Mouse (Mus musculus) embryonic facial prominence, embryonic 12.5 days (tissue): Measurements from ENCODE around the gene Usp13. TPM values are rescaled to one million over a fixed set of nuclear protein-coding genes. Genes with fewer than 3 reads are reported as not detected.

Source experiments
- ATAC-seq: fragments of 200-750 bp; cut with Nextera tagmentation; 2 replicates; pipeline ENCODE4 v1.8.0; 2017; ENCODE audit not compliant: insufficient number of reproducible peaks, insufficient read depth, low FRiP score, low TSS enrichment
- H3K27ac ChIP-seq: fragments of 300-500 bp; sonication (generic); 2 replicates; pipeline ENCODE4 v1.5.1; 2016; ENCODE audit warnings: mild to moderate bottlenecking
- H3K27me3 ChIP-seq: fragments of 300-500 bp; sonication (generic); 2 replicates; pipeline ENCODE4 v1.6.1; 2016; ENCODE audit warnings: mild to moderate bottlenecking, moderate library complexity
- H3K36me3 ChIP-seq: fragments of 300-500 bp; sonication (generic); 2 replicates; pipeline ENCODE4 v1.6.1; 2016; ENCODE audit warnings: mild to moderate bottlenecking
- H3K4me1 ChIP-seq: fragments of 300-500 bp; sonication (generic); 2 replicates; pipeline ENCODE4 v1.6.1; 2016
- H3K4me2 ChIP-seq: fragments of 300-500 bp; sonication (generic); replicated peaks from 2 replicates; pipeline ENCODE4 v1.6.1; 2016; ENCODE audit warnings: mild to moderate bottlenecking, moderate library complexity
- H3K4me3 ChIP-seq: fragments of 300-500 bp; sonication (generic); 2 replicates; pipeline ENCODE4 v1.5.1; 2016; ENCODE audit warnings: mild to moderate bottlenecking
- H3K9ac ChIP-seq: fragments of 300-500 bp; sonication (generic); 2 replicates; pipeline ENCODE4 v1.6.1; 2016; ENCODE audit warnings: mild to moderate bottlenecking, moderate library complexity
- H3K9me3 ChIP-seq: fragments of 300-500 bp; sonication (generic); 2 replicates; pipeline ENCODE4 v1.6.1; 2016; ENCODE audit warnings: mild to moderate bottlenecking, moderate library complexity
- WGBS: fragments of 180-500 bp; shearing (Covaris S2); methylation state at CpG from one replicate; pipeline ENCODE4 v1.1.7; 2016; 5-methylcytosine and 5-hydroxymethylcytosine counted together
- polyA plus RNA-seq: library from polyadenylated mRNA; unstranded; fragments of >200 nt; fragmentation: Nextera tagmentation; extraction: Ambion mirVana; gene quantifications from 2 replicates; pipeline ENCODE4 v1.2.1, GENCODE M21; 2016

Gene Usp13
- polyA plus RNA-seq, 1 experiment from 2014 or later = 8.6 TPM

DNA sequence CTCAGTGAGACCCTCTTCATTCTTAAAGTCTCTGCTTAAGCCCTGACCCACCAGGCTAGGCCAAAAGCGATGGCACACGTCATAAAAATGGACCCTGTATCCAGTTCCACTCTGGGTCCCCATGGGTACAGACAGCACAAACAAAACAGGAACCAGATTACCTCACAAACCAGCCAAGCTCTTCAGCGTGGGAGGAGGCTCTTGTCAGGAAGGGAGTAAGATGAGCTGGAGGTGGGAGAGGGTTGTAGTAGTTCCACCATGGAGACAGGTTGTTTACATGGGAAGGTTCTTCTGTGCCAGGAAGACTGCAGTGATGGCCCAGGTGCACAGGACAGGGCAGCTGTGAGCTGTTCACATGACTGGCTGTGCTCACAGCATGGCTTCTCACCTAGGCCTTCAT, 53.7 kb downstream of the Usp13 start:
- H3K27ac ChIP-seq = no peak overlapping the region
- H3K4me2 ChIP-seq = no peak overlapping the region
- H3K27me3 ChIP-seq = no peaks in the 10 kb centered on the region
- ATAC-seq = no peak
- no peak overlapping the region for H3K4me3 ChIP-seq
- no peak overlapping the region for H3K9ac ChIP-seq
- H3K4me1 ChIP-seq = no peaks in the 10 kb centered on the region
- H3K9me3 ChIP-seq = no peaks in the 10 kb centered on the region
- 88% methylated on average over 3 of the region's 3 CpGs for WGBS
- peaks cover 9% of the 10 kb centered on the region; the same call in 1 of the 2 replicates for H3K36me3 ChIP-seq

DNA sequence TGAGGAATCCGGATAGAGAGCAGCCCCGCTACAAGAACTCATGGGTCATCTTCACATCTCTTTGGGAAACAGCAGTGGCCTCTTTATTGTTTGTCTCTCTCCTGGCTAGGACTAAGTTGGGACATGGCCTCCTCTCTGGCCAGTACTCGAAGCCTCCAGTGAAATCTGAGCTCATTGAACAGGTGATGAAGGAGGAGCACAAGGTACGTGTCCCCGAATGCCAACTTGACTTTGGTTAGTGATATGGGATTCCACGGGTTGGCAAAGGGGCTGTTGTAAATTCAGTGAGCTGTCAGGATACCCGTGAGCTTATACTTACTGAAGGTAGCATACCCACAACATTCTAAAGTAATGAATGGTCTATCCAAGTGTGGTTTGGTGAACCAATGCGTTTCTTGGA, 69.0 kb downstream of the Usp13 start:
- H3K4me3 ChIP-seq = no peak overlapping the region
- WGBS = 92% methylated on average over 8 of the region's 8 CpGs

DNA sequence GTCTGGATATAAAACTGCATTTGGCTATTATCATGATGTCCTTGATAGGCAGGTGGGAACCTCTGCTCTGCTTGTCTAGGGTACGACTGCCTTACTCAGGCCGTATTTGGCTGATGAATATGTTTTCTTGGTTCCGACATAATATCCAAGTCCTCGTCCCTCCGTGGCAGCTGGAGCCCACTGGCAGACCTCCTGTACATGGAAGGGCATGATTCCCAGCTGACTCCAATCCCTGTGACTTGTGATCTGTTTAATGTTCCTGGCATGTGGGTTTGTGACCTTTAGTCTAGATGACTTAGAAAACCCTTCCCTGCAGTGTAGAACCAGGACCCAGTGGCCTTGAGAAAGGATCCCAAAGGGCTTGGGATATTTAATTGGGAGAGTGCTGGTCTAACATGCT, 71.5 kb downstream of the Usp13 start:
- Histone ChIP-seq H3K4me2 (no peak overlapping the region), H3K9ac (no peak overlapping the region), H3K36me3 (no peaks in the 10 kb centered on the region), H3K27ac (no peak overlapping the region), H3K9me3 (no peaks in the 10 kb centered on the region), H3K4me3 (no peak overlapping the region), H3K27me3 (no peaks in the 10 kb centered on the region), H3K4me1 (no peaks in the 10 kb centered on the region)
- no peak for ATAC-seq
- 97% methylated on average over 5 of the region's 5 CpGs for WGBS

More for the DNA sequence above, 69.0 kb downstream of the Usp13 start:
- Histone ChIP-seq H3K27me3 (no peaks in the 10 kb centered on the region), H3K4me1 (no peaks in the 10 kb centered on the region), H3K36me3 (0 out of 2 replicates have a peak, but pooled peaks cover 2% of the 10 kb centered on the region), H3K9me3 (no peaks in the 10 kb centered on the region), H3K27ac (no peak overlapping the region), H3K4me2 (no peak overlapping the region), H3K9ac (no peak overlapping the region)
- no peak for ATAC-seq

DNA sequence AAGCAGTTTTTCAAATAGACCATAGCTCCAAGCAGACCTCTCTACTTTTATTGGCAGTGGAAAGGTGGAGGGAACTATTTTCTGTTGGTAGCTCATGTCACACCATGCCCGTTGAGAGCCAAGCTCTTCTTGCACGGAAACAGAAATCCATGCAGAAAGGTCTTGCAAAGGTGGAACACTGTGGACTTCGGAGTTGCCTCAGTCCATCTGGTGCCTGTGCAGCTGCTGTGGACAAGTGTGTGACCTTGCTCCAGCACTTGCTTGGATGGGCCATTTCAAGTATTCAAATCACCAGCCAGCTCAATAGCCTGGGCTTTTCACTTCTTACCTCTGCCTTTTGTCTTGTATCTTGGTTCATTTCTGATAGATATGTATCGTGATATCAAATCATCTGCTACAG, 72.8 kb downstream of the Usp13 start:
- Histone ChIP-seq H3K4me2 (no peak overlapping the region), H3K36me3 (no peaks in the 10 kb centered on the region), H3K9ac (no peak overlapping the region), H3K27me3 (no peaks in the 10 kb centered on the region), H3K9me3 (no peaks in the 10 kb centered on the region), H3K4me3 (no peak overlapping the region), H3K27ac (no peak overlapping the region), H3K4me1 (no peaks in the 10 kb centered on the region)
- ATAC-seq = no peak
- 93% methylated on average over 4 of the region's 4 CpGs for WGBS

DNA sequence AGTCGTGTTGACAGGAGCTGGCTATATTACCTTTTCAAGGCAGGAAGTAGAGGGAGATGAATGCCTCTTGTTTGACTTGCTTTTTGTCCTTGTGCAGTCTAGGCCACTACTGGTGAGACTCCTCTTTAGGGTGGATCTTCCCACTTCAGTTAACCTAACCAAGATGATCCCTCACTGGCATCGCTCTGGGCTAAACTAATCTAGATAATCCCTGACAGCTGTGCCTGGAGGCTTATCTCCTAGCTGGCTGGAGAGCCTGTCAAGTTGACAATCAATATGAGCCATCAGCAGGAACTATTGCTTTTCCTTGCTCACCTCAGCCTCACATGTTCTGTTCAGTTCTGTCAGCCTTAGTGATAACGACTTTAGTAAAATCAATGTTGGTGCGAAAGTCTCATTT, 86.1 kb downstream of the Usp13 start:
- H3K4me3 ChIP-seq = no peak overlapping the region
- H3K9ac ChIP-seq = no peak overlapping the region
- no peak overlapping the region for H3K27ac ChIP-seq
- no peak for ATAC-seq
- H3K4me2 ChIP-seq = no peak overlapping the region
- H3K36me3 ChIP-seq = peaks cover 9% of the 10 kb centered on the region; the same call in 1 of the 2 replicates
- H3K9me3 ChIP-seq = no peaks in the 10 kb centered on the region
- WGBS = 39% methylated on average over 4 of the region's 4 CpGs
- H3K27me3 ChIP-seq = no peaks in the 10 kb centered on the region
- peaks cover 11% of the 10 kb centered on the region for H3K4me1 ChIP-seq

DNA sequence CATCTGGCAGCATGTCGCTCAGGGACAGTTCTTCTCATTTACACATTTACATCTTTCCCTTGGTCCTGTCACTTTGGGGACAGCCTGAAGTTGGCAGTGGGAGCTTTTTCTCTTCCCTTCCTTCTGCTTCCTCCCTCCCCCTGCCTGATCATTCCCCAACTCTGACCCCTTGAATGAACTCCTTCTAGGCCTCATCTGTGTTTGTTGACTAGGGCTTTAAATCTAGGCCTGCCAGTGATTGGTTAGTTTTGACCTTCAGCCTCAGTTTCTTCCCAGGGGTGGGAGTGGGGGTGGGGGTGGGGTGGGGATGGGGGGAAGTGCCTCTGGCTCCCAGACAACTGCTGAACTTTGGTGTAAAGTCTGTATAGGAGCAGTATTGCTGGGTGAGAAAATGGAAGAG, 87.3 kb downstream of the Usp13 start:
- Histone ChIP-seq H3K4me3 (no peak overlapping the region), H3K27me3 (no peaks in the 10 kb centered on the region), H3K27ac (no peak overlapping the region), H3K4me2 (no peak overlapping the region), H3K9ac (no peak overlapping the region), H3K9me3 (no peaks in the 10 kb centered on the region), H3K4me1 (peaks cover 15% of the 10 kb centered on the region), H3K36me3 (peaks cover 9% of the 10 kb centered on the region; the same call in 1 of the 2 replicates)
- ATAC-seq = no peak
- 54% methylated on average over 1 of the region's 1 CpGs for WGBS

DNA sequence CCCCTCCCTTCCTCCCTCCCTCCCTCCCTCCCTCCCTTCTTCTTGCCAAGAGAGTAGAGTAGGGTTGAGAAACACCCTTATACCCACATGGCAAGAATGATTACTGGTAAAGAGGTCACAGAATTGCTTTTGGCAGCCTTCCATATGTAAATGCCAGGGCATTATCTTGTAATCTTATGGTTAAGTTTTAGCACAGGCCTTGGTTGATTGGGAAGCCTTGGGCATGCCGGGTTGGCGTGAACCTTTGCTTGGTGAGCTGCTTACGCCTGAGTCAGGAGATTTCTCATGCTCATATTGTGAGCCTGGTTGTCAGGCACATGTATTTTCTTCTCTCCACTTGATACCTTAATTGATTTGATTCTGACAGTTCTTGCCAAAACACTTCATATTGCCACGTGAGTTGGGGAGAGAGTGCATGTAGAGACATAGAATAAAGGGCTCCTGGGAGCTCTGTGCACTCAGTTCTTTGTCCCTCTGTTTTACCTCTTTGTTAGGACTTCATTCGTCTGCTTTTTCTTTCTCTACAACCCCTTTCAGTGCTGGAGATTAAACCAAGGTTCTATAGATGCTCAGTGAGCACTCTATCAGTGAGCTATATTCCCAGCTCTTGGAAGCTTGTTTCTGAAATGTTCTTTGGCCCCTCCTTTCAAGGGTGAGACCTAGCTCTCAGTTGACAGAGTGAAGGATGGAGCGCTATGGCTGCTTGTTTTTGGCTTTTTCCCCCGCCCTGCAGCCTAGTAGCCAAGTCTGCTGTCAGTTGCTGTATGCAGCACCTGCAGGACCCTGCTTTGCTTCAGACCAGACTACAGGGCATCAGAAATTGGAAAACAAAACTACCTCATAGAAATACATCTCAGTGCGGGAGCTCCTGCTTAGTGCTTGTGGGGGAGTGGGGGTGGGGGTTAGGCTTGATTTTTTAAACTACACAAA, 88.8 kb downstream of the Usp13 start:
- Histone ChIP-seq H3K36me3 (peaks cover 9% of the 10 kb centered on the region; the same call in 1 of the 2 replicates), H3K9me3 (no peaks in the 10 kb centered on the region), H3K27me3 (no peaks in the 10 kb centered on the region), H3K9ac (no peak overlapping the region), H3K4me2 (no peak overlapping the region), H3K4me3 (no peak overlapping the region), H3K4me1 (peaks cover 17% of the 10 kb centered on the region), H3K27ac (no peak overlapping the region)
- no peak for ATAC-seq
- WGBS = 77% methylated on average over 8 of the region's 8 CpGs

DNA sequence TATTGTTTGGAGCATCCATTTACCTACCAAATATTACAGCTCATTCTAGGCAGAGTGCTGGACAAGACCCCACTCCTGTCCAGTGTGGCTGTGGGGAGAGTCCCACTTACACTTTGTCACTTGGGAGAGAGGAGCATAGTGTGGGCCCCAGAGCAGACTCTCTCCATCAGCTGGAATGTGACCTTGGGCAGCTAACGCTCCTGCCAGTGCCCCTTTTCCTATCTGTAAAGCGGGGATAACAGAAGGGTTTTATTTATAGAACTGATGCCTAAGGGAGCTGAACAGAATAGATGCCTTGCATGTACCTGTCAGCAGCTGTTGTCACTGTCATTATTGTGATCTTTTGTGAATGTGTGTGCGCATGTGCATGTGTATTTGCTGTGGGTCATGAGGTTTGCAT, 91.1 kb downstream of the Usp13 start:
- H3K9ac ChIP-seq = no peak overlapping the region
- no peak for ATAC-seq
- H3K4me1 ChIP-seq = peaks cover 17% of the 10 kb centered on the region
- no peak overlapping the region for H3K4me2 ChIP-seq
- WGBS = 70% methylated on average over 3 of the region's 3 CpGs
- H3K27ac ChIP-seq = no peak overlapping the region
- no peaks in the 10 kb centered on the region for H3K9me3 ChIP-seq
- H3K36me3 ChIP-seq = no peaks in the 10 kb centered on the region
- H3K27me3 ChIP-seq = no peaks in the 10 kb centered on the region
- no peak overlapping the region for H3K4me3 ChIP-seq

DNA sequence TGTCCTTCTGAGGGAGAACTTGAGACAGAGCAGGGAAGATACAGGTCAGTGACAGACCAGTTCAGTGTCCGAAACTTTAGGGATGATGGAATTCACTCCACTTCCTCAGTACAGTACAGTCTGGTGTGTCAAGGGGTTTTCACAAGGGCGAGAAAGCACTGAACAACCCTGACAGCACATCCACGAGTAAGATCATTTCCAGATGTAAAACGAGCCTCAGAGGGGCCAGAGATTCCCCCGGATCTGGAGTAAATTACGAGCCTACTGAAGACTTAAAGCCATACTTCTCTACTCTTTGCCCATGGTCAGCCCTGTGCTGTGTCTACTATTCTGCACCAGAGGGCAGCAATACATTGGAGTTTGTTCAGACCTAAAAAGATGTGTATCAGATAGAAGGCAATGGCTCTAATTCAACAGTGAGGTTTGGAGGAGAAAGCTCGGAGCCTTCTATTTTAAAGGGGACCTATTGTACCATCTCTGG, 92.8 kb downstream of the Usp13 start:
- Histone ChIP-seq H3K9me3 (no peaks in the 10 kb centered on the region), H3K9ac (no peak overlapping the region), H3K4me3 (no peak overlapping the region), H3K4me2 (0 out of 2 replicates have a peak overlapping the region, but pooled peaks have one; percentile 19), H3K36me3 (peaks cover 12% of the 10 kb centered on the region), H3K4me1 (peaks cover 6% of the 10 kb centered on the region; the same call in 1 of the 2 replicates), H3K27ac (peak overlapping the region; percentile 79), H3K27me3 (no peaks in the 10 kb centered on the region)
- ATAC-seq = peak; percentile 74
- WGBS = 19% methylated on average over 7 of the region's 7 CpGs

DNA sequence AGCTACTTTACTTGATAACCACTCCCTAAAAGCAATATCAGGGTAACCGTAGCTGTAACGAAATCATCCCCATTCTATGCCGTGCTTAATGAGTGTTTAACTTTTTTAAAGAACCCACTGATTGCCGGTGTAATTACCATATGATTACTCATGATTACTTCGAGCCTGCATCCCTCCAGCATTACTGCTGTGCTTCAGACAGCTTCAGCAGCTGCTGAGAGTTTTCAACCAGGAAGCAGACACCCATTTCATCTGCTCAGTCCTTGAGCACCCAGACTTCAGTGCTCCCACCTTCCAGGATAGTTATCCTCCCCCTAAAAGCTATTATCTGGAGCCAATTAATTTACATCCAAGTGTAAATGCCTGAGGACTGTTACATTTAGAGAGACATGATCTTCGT, 106.8 kb downstream of the Usp13 start:
- H3K4me2 ChIP-seq = no peak overlapping the region
- no peaks in the 10 kb centered on the region for H3K9me3 ChIP-seq
- no peak overlapping the region for H3K27ac ChIP-seq
- H3K4me3 ChIP-seq = no peak overlapping the region
- ATAC-seq = no peak
- no peak overlapping the region for H3K9ac ChIP-seq
- no peaks in the 10 kb centered on the region for H3K27me3 ChIP-seq
- 59% methylated on average over 6 of the region's 6 CpGs for WGBS
- H3K4me1 ChIP-seq = no peaks in the 10 kb centered on the region
- peaks cover 30% of the 10 kb centered on the region for H3K36me3 ChIP-seq

DNA sequence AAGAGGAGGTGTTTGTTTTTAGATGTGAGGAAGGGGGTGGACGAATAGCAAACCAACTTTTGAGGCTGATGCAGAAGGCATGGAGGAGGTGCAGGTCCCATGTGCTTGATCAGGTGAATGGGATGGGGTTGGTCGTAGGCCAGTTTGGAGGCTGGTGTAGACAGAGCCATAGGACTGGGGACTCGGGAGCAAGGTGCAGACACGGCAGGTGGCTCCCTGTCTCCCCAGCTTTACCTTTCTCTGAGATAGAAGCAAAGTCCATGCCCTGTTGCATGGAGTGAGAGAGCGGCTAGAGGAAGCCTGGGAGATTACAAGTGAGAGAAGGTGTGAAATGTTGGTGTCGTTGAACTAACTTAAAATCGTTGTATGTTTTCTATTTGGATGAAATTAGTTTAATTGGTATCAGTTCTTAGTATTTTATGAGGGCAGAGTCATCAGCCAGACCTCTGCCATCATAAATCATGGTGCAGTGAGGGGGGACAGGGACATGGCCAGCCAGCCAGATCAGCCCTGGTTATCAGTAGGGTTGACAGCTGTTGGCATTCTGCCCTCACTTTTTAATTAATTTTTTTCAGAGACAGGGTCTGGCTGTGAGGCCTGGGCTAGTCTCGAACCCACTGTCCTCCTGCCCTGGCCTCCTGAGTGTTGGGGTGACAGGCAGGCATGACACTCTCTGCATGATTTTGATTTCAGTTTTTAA, 122.6 kb downstream of the Usp13 start:
- no peak overlapping the region for H3K27ac ChIP-seq
- H3K27me3 ChIP-seq = no peaks in the 10 kb centered on the region
- H3K9me3 ChIP-seq = no peaks in the 10 kb centered on the region
- no peak overlapping the region for H3K9ac ChIP-seq
- no peak for ATAC-seq
- no peaks in the 10 kb centered on the region for H3K36me3 ChIP-seq
- 81% methylated on average over 8 of the region's 8 CpGs for WGBS
- H3K4me1 ChIP-seq = no peaks in the 10 kb centered on the region; the same call in 1 of the 2 replicates
- H3K4me3 ChIP-seq = no peak overlapping the region
- H3K4me2 ChIP-seq = no peak overlapping the region

DNA sequence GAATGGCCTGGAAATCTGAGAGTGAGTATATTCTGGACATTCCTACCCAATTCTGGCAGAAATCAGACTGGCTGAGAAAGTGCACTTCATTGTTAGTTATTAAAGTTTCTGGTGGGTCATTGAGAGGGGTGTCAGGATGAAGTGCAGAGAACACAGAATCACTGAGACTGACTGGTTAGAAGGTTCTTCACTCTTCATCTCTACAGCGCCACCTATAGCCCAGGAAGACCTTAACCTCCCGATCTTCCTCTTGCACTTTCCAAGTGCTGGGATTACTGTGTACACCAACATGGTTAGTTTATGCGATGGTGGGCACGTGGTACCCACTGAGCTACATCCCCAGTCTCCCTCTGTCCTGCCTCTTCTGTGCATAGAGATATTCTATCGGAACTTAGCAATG, 130.1 kb downstream of the Usp13 start:
- H3K27ac ChIP-seq = no peak overlapping the region
- ATAC-seq = no peak
- H3K4me3 ChIP-seq = no peak overlapping the region
- 87% methylated on average over 5 of the region's 5 CpGs for WGBS
- peaks cover 5% of the 10 kb centered on the region; the same call in 1 of the 2 replicates for H3K4me1 ChIP-seq
- no peaks in the 10 kb centered on the region for H3K36me3 ChIP-seq
- H3K27me3 ChIP-seq = no peaks in the 10 kb centered on the region
- H3K4me2 ChIP-seq = no peak overlapping the region
- no peaks in the 10 kb centered on the region for H3K9me3 ChIP-seq
- H3K9ac ChIP-seq = no peak overlapping the region
